Mouse (Mus musculus) heart, postnatal 25 days (tissue): ENCODE results near the gene Ryr1. TPM values are rescaled to one million over a fixed set of nuclear protein-coding genes. Genes with fewer than 3 reads are reported as not detected.
A peak's percentile ranks its signal among the peaks of the same experiment; 100 is the strongest.
"Not testable (repeated sequence)": the region's sequence is repeated elsewhere in the genome, so short reads cannot be mapped to it uniquely, and the experiment has no call there.

Experiments
- DNase-seq: peaks from one replicate; pipeline ENCODE4 v3.0.0; 2022; ENCODE audit warnings: low spot score
- intact Hi-C: fragments of 180-260 bp; cut with DNase I; formaldehyde crosslinking; loops from one replicate; pipeline ENCODE4 v1.15.1; 2025
- total RNA-seq, 2 experiments: library from RNA; stranded (reverse); gene quantifications; 2 replicates each; pipeline ENCODE4 v1.2.3; 2021

Gene Ryr1
- total RNA-seq, 2 experiments from 2014 or later: not detected

GRCm38 (mm10) chr7:28969672-28970394, 155.1 kb downstream of the Ryr1 start:
- no peak for DNase-seq
- intact Hi-C loops: loop anchor here (5.0 kb wide), 3 partner anchors 33 to 188 kb away; no protein-coding TSS in a partner anchor

- DNase-seq: no peak
- intact Hi-C loops: no loop called here
Measured at GRCm38 (mm10) chr7:28969271-28969670, 155.7 kb downstream of the Ryr1 start.

GRCm38 (mm10) chr7:28968120-28968519, 156.9 kb downstream of the Ryr1 start:
- DNase-seq, intact Hi-C loops: not testable (repeated sequence)

GRCm38 (mm10) chr7:28966751-28967505, 158.1 kb downstream of the Ryr1 start:
- intact Hi-C loops: no loop called here
- no peak for DNase-seq

GRCm38 (mm10) chr7:28966181-28966580, 158.8 kb downstream of the Ryr1 start:
- no peak for DNase-seq
- intact Hi-C loops: no loop called here

GRCm38 (mm10) chr7:28965346-28965840, 159.6 kb downstream of the Ryr1 start:
- no peak for DNase-seq
- intact Hi-C loops: no loop called here

- DNase-seq: no peak
- intact Hi-C loops: no loop called here
Measured at GRCm38 (mm10) chr7:28963399-28963923, 161.5 kb downstream of the Ryr1 start.

GRCm38 (mm10) chr7:28961927-28962670, 162.9 kb downstream of the Ryr1 start, which contains the start of gene Actn4:
Gene Actn4, minus strand, starts transcription at chr7:28962340.
- peak; percentile 99 for DNase-seq
- intact Hi-C loops: loop anchor here (2.0 kb wide), 1 partner anchor 23 kb away; no protein-coding TSS in a partner anchor

GRCm38 (mm10) chr7:28961584-28961926, 163.4 kb downstream of the Ryr1 start:
- intact Hi-C loops: loop anchor here (2.0 kb wide), 1 partner anchor 23 kb away; no protein-coding TSS in a partner anchor
- DNase-seq: no peak

GRCm38 (mm10) chr7:28960354-28961046, 164.5 kb downstream of the Ryr1 start:
- no peak for DNase-seq
- intact Hi-C loops: loop anchor here (2.0 kb wide), 1 partner anchor 22 kb away; no protein-coding TSS in a partner anchor

- intact Hi-C loops: loop anchor here (2.0 to 5.0 kb wide), 2 partner anchors 21 to 37 kb away; no protein-coding TSS in a partner anchor
Measured at GRCm38 (mm10) chr7:28959505-28960045, 165.4 kb downstream of the Ryr1 start.

GRCm38 (mm10) chr7:28958770-28959169, 166.2 kb downstream of the Ryr1 start:
- DNase-seq: no peak
- intact Hi-C loops: loop anchor here (5.0 kb wide), 1 partner anchor 36 kb away; no protein-coding TSS in a partner anchor

More at GRCm38 (mm10) chr7:28959505-28960045, 165.4 kb downstream of the Ryr1 start:
- no peak for DNase-seq

GRCm38 (mm10) chr7:28957997-28958725, 166.8 kb downstream of the Ryr1 start:
- intact Hi-C loops: loop anchor here (5.0 kb wide), 1 partner anchor 36 kb away; no protein-coding TSS in a partner anchor
- DNase-seq: no peak

- DNase-seq: no peak
- intact Hi-C loops: loop anchor here (5.0 kb wide), 1 partner anchor 35 kb away; no protein-coding TSS in a partner anchor
Measured at GRCm38 (mm10) chr7:28957286-28957685, 167.7 kb downstream of the Ryr1 start.

- DNase-seq: no peak
- intact Hi-C loops: loop anchor here (5.0 kb wide), 1 partner anchor 34 kb away; no protein-coding TSS in a partner anchor
Measured at GRCm38 (mm10) chr7:28956270-28956669, 168.7 kb downstream of the Ryr1 start.

- intact Hi-C loops: loop anchor here (5.0 kb wide), 1 partner anchor 33 kb away; no protein-coding TSS in a partner anchor
Measured at GRCm38 (mm10) chr7:28955295-28955897, 169.6 kb downstream of the Ryr1 start.

GRCm38 (mm10) chr7:28954773-28955172, 170.2 kb downstream of the Ryr1 start:
- intact Hi-C loops: loop anchor here (5.0 kb wide), 1 partner anchor 32 kb away; no protein-coding TSS in a partner anchor
- no peak for DNase-seq

More at GRCm38 (mm10) chr7:28955295-28955897, 169.6 kb downstream of the Ryr1 start:
- no peak for DNase-seq
